Mouse (Mus musculus): Measurements from ENCODE around the gene Cd99l2. TPM values are rescaled to one million over a fixed set of nuclear protein-coding genes. Genes with fewer than 3 reads are reported as not detected.

The Cd99l2 gene
- total RNA-seq, 2 experiments from 2014 or later: 48.4 to 52.3 TPM

DNA sequence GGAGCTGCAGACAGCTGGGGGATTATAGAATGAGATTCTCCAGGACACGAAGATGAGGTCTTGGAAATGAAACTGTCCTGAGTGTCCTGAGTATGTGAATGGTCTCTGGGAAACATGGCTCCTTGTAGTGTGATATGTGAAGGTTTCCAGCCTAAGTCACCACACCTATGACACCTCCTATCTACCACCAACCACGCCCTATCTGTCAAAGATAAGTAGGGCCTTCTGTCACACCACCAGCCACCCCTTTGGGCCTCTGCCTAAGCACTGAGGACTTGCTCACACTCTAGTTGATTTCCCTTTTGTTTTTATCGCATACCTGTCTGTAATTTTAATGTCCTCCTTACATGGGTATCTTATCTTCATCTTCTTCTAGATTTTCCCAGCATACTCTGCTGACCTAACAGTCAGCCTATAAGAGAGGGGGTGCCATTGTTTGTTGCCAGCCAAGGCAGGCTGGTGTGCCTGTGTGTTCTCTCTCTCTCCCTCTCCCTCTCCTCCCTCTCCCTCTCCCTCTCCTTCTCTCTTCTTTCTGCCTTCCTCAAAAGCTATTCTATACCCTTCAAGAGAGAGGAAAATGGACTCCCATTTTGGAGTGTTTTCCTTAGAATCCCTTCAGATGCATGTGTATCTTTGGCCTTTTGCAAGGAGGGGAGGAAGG, 18.2 kb downstream of the Cd99l2 start:
- intact Hi-C loops (cut with DNase I): no loop called here

DNA sequence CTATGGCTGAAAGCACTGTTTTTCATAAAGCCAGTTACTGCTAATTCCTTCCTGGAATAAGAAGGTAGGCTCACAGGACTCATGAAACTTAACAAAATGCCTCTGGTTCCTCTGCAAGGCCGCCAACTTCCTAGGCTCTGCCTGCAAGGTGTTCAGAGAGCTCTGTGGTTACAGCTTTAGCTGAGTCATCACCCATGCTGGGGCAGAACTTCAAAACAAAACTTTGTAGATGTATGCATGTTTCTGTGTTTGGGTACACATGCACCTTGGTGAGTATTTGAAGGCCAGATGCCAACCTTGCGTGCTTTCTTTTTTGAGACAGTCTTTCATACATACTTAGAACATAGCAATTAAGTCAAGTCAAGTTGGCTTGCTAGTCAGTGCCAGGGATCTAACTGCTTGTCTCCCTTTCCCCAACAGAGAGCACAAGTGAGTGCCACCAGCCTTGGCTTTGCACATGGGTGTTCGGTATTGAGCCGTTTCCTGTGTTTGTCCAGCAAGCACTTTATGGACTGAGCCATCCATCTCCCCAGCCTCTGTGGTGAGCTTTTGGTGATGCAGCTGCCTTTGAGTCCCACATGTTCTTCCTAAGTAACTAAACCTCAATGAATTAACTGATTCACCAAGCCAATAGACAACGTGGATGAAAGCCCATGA, 23.9 kb downstream of the Cd99l2 start:
- intact Hi-C loops (cut with DNase I): no loop called here

More for the DNA sequence above, 18.2 kb downstream of the Cd99l2 start:
- no peak for DNase-seq

DNA sequence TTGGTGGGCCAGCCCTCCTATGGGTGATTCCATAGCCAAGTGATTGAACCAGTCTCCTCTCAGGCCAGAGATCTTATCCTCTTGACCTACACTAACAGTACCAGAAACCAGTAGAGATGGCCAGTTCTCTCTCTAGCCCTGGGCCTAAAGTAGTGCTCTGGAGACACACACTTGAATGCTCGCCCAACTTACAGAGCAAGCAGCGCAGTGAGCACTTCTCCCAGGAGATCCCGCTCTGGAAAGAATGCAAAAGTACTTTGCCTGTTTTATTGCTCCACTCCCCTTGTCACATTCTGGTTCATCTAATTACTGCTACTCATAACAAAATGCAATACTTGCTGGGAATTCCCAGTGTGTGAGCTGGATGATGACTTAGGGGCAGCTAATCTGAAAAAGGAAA, 25.2 kb downstream of the Cd99l2 start:
- peak in 1 of 2 experiments; percentile 6 for DNase-seq
- intact Hi-C loops (cut with DNase I): no loop called here

More for the DNA sequence above, 23.9 kb downstream of the Cd99l2 start:
- DNase-seq: no peak

DNA sequence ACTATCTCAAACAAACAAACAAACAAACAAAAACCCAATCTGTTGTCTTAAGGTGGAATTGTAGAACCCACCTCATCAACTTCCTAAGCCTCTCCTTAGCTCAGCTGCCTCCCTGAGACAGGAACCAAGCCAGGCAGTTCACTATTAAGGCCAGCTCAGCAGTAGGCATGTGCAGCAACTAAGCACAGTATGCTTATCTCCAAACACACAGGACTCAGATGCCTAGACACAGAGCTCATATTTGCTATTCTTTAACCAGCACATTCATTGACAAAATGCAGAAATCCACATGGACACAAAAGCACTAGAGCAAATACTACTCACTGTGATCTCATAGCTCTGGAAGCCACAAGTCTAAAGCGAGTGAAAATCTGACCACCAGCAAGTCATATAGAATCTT, 27.2 kb downstream of the Cd99l2 start:
- DNase-seq: no peak
- intact Hi-C loops (cut with DNase I): no loop called here

DNA sequence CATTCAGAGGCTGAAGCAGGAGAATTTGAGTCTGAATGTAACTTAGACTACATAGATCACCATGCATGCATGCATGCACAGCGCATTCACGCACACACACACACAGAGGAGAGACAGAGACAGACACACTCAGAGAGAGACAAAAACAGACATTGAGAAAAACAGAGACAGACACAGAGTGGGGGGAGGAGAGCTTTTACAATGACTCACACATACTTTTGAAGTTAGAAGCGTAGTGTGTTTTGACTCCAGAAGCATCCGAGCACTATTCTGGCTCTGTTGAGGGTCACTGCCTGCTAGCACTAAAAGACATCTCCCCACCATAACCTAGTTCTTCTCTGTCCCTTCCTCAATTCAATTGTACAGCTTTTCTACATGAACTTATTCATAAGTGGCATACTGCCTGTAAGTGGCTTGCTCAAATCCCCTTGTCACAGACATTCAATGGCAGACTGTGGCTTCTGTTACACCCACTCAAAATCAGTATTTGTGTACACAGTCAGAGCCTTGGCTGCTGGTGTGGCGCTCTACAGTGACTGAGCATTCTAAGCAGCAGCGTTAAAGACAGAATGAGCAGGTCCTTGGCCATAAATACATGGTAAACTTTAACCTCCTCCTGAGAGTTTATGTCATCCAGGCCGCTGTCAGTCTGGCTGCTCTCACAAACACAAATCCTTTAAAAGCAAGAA, 28.4 kb downstream of the Cd99l2 start:
- DNase-seq: no peak
- intact Hi-C loops (cut with DNase I): no loop called here

DNA sequence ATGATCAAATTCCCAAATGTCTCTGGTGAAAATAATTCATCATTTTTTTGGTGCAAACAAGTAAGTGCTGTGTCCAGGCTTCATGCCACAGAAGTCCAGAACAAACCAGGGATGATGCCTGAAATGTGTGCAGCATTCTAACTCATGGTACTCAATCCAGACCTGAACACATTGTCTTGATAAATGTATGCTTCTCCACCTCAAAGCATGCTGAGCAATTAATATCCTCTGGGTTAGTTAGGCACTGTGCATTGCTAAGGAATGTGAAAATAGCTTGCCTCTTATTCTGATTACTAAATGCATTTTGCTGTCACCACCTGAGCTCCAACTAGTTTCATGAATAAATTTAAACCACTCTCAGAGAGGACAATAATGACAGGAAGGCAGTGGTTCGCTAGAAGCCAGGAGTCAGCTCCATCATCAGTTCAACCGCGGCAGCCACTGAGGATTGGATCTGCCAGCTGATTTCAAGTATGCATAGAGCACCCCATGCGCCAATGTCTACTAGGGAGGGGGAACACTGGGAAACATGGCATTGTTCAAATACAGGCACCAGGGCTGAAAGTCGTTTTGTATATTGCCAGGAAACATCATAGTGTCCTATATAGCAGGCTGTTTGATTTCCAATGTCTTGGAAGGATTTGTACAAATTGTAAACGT, 36.4 kb downstream of the Cd99l2 start:
- DNase-seq: no peak
- intact Hi-C loops (cut with DNase I): no loop called here

DNA sequence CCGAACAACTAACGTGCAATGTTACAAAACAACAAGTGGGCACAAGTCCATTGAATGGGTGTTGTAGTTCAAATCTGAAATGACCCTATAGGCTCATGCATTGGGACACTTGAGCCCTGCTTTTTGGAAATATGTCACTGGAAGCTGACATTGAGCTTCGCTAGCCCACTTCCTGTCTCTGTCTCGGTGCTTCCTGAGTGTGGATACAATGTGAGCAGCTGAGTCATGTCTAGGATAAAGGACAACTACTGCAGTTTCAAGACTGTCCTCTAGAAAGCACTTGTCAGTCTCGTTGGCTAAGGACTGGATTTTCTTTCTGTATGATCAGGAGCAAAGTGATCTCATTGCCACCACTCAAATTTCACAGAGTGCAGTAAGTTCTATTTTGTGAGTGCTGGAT, 49.7 kb downstream of the Cd99l2 start:
- intact Hi-C loops (cut with DNase I): no loop called here
- no peak for DNase-seq

DNA sequence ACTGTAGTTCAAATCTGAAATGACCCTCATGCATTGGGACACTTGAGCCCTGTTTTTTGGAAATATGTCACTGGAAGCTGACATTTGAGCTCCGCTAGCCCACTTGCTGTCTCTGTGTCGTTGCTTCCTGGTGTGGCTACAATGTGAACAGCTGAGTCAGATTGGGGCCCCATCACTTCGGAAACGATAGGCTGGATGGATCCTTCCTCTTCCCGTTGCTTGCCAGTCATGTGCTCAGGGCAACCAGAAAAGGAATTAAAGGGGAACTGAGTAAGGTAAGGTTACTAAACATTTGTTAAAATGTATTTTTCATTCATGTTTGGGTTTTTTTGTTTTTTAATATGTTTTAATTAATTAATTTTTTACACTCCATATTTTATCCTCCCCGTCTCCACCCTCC, 53.2 kb downstream of the Cd99l2 start:
- no peak for DNase-seq
- intact Hi-C loops (cut with DNase I): no loop called here

DNA sequence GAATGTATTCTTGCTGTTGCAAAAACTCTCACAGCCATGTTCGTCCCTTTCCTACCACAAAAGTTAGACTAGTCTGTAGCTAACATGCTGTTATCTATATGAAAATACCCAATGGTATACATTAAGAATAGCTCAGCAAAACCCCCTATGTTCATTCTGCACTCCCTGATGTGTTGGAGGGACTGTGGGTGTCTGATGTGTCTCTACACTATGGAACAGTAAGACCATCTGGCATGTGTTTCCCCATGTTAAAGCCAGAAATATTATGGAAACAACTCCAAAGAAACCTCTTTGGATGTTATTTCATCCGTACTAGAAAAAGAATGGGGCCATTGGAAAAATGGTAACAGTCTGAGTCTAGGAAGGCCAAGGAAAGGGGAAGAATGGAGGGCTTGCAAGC, 57.1 kb downstream of the Cd99l2 start:
- intact Hi-C loops (cut with DNase I): no loop called here

DNA sequence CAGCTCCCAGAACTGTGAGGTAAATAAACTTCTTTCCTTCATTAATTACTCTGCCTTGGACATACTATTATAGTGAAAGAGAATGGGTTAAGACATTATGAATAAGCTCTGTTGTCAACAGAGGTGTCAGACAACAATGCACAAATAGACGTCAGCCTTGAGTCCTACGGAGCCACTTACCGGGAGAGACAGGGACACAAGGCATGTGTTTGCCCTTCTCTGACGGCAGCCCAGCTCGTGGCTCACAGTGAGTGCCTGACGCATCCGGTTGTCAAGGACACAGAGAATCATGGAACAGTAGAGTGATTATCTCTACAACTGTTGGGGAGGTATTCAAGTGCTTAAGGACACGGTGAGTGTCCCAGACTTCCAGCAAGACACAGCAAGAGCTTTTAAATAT, 57.8 kb downstream of the Cd99l2 start:
- no peak for DNase-seq
- intact Hi-C loops (cut with DNase I): no loop called here

More for the DNA sequence above, 57.1 kb downstream of the Cd99l2 start:
- DNase-seq: no peak

DNA sequence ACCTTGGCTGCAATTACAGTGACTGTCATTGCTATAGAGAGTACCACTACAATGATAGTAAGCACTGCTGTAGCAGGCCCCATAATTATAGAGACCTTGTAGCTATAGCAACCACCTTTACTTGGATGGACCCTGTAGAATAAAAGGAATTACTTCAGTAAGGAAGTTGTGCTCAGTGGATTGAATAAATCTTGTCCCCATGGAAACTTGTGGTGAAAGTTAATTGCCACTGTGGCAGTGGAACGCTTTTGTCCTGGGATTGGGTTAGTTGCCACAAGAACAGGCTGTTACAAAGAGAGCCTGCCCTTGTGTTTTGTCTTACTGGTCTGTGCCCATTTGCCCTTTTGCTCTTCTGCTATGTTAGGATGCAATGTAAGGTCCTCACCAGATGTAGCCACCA, 58.2 kb downstream of the Cd99l2 start:
- DNase-seq: no peak
- intact Hi-C loops (cut with DNase I): no loop called here

DNA sequence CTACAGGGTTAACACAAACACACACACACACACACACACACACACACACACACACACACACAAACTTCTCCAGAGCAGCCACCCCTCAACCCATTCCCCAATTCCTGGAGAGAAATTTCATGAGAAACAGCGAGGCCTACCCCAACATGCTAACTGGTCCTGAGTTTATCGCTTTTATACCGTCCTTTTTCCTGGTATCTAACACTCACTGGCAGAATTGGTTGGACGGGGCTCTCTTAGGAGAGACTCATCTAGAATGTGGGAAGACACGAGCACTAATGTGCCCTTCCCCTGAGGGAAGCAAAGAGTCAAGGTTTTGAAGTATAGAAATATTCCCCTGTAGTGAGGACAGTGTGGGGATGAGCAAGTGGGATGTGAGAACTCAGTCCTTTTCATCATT, 61.7 kb downstream of the Cd99l2 start:
- intact Hi-C loops (cut with DNase I): no loop called here
- DNase-seq: no peak

DNA sequence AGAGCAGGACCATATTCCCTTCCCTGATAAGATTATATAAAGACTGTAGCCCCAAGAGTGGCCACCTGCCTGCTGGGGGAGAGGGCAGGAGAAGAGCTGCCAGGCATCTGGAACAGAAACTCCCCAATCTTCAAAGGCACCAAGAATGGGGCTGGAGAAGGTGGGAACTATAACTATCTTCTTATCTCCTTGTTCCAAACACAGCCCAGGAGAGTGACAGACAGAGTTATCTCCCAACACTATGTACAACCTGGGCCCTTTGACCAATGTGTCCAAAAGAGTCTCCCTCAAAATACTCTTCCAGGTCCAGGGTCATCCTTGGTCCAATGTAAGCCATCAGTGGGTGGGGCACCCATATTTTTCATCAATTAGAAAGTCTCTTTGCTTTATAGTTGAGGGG, 65.2 kb downstream of the Cd99l2 start:
- DNase-seq: no peak
- intact Hi-C loops (cut with DNase I): no loop called here

DNA sequence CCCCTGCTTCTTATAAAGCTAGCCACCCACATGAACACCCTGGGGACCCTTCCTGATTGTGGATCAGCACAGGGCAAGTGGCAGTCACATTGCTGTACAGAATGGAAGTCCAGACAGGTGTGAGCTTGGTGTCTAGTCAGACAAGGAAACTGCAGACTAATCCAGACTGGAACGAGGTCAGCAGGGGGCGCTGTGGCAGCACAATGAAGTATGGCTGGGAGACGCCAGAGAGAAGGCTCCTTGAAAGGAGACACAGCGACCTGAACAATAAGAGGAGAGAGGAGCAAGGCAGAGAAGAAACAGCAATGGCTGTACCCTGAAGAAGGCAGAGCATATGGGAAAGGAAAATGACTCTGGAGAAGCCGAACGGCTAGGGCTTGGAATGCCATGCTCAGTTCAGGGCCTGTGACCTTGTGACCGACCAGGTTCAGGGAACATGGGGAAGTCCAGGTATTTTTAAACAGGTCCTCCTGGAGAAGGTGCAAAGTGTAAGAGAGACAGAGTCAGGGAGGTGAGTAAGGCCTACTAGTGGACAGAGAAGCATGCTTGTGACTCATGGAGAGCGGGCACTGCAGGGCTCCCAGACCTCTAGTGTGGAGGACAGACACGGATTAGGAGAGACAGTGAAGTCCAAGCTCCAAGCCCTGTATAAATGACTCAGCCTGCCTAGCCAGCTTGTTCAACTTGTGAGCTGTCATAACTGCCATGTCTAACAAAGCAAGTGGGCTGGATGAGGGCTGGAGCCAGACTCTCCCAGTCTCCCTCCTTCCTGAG, 66.7 kb downstream of the Cd99l2 start:
- intact Hi-C loops (cut with DNase I): loop anchor here (1.0 kb wide), 1 partner anchor 175 kb away; no protein-coding TSS in a partner anchor
- DNase-seq: peak; percentile 66 to 68

DNA sequence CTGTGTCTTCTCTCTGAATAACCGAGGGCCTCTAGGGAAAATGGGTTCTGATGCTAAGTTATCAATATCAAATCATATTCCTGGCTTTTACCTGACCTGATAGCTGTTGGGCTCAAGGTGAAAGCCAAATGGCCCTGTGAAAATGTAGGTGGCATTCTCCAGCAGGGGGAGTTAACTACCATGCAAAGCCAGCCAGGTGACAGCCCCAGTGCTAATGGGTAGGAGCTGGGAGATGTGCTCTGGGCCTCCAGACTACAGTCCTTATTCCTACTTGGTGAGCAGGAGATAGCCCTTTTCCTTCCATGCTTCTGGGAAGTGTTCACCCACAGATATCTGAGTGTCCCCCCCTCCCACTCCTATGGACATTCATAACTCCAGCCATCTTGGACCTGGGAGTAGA, 67.8 kb downstream of the Cd99l2 start:
- intact Hi-C loops (cut with DNase I): loop anchor here (1.0 kb wide), 1 partner anchor 176 kb away; no protein-coding TSS in a partner anchor
- no peak for DNase-seq

DNA sequence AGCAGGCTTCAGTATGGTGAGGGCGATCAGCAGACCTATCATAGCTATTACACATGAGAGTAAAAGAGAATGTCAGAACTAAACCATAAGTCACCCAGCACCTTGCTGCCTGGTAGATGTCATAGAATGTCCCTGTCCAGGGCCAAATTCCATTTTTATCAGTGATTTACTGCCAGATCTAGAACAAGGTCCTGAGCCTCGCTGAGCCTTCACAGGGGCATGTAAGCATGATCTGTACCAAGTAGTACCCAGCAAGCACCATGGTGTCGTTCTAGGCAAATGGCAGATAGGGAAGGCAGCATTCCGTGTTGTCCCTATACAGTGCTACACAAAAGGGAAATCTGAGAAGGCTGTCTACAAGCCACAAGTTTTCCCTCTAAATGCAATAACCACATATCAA, 79.0 kb downstream of the Cd99l2 start:
- intact Hi-C loops (cut with DNase I): no loop called here
- DNase-seq: no peak

DNA sequence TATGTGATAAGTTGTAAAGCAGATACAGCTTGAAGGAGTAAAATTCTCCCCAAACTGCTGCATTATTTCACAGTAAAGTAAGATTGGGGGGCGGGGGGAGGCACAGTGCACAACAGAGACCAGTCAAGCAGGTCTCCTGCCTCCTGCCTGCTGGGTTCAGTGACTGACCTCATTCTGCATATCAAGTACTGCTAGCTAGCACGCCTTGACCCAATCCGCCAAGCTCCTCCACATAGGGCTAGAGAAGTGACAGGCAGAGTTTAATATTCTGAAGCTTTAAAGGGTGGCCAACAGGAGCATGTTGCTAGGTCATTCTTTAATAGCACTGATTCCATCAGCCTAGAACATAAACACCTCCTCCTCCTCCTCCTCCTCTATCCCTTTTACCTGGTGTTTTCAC, 79.9 kb downstream of the Cd99l2 start:
- intact Hi-C loops (cut with DNase I): no loop called here
- no peak for DNase-seq

DNA sequence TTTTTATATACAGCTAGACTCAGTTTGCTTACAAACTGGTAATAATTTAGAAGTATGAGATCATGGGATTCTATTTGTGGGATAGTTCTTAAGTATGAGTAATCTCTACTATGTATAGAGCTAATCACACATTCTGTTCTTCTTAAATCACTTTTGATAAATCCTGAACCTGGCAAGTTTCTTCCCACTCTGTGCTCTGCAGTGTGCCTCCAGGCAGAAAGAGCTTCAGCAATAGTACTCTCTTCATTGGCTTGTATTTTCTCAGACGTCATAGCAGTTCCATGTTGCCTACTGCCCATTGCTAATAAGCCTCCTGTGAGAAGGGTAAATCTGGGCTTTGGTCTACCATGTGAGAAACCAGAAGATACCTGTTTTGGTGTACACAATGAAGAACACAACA, 84.3 kb downstream of the Cd99l2 start:
- no peak for DNase-seq
- intact Hi-C loops (cut with DNase I): no loop called here

DNA sequence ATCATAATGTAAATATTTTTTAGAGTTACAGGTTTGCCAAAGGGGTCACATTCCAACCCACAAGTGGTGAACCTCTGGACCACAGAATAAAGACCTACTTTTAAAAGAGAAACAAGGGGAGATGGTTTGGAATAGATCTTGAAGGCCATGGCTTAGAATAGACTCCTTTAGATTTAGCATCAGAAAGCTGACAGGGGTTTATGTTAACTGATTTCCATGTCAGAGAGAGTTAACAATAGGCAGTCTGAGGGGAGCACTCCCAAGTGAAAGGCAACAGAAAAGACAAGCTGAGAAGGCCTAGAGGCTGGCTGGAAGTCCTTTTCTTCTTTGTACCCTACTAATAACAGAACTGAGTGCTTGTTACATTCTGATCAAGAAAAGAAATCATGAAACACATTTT, 86.4 kb downstream of the Cd99l2 start:
- intact Hi-C loops (cut with DNase I): no loop called here
- no peak for DNase-seq

DNA sequence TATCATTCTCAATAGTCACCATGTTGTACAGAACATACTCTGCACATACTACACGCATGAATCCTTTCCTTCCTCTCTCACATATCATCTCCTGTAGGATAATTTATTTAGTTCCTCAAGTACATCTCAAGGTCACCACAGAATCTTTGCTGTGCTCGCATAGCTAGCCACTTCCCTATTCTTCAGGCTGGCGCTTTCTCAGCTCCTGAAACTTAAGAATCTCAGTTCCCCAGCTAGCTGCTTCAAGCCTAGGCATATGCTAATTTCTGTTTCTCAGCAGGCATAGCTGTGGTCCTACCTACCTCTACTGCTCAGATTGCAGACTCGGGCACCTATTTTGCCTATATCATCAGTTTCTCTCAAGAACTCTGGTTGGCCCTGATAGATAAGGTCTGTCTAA, 96.3 kb downstream of the Cd99l2 start:
- intact Hi-C loops (cut with DNase I): no loop called here
- DNase-seq: no peak

DNA sequence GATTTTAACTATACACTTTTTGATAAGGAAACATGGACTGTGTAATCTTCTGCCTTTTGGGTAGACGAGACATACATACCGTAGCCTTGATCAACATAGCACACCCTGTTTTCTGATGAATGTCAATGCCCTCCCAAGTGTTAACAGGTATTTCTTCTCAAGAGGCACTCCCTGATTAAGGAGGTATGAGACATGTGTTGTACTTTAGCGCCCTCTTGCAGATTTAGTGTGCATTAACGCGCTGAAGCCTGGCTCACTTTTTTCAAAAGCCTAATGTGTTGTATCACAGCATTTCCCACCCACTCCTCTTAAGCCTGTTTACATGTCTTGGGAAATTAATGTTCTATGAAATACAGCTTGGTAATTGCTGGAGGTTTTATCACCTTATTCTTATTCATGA, 111.1 kb downstream of the Cd99l2 start:
- no peak for DNase-seq
- intact Hi-C loops (cut with DNase I): no loop called here

Data from gastrocnemius, postnatal 36 days (tissue).